Mouse (Mus musculus) limb, embryonic 14.5 days (tissue): ENCODE data around the gene Def8. TPM values are rescaled to one million over a fixed set of nuclear protein-coding genes. Genes with fewer than 3 reads are reported as not detected.
A peak's percentile ranks its signal among the peaks of the same experiment; 100 is the strongest.

Source experiments
- ATAC-seq: fragments of 200-750 bp; cut with Nextera tagmentation; 2 replicates; pipeline ENCODE4 v1.8.0; 2017; ENCODE audit warnings: low read depth, moderate number of reproducible peaks, moderate TSS enrichment; ENCODE audit not compliant: low FRiP score
- DNase-seq: peaks from one replicate; pipeline ENCODE4 v3.0.0-alpha.2; 2015; ENCODE audit warnings: low spot score
- H3K27ac ChIP-seq: fragments of 300-500 bp; sonication (generic); replicated peaks from 2 replicates; pipeline ENCODE4 v1.5.1; 2014; ENCODE audit warnings: low read depth, mild to moderate bottlenecking, low read length, moderate library complexity, mixed read lengths
- H3K27me3 ChIP-seq: fragments of 300-500 bp; sonication (generic); 2 replicates; pipeline ENCODE4 v1.6.1; 2014; ENCODE audit warnings: low read length, mixed read lengths; ENCODE audit not compliant: control insufficient read depth, insufficient read depth
- H3K36me3 ChIP-seq: fragments of 300-500 bp; sonication (generic); 2 replicates; pipeline ENCODE4 v1.6.1; 2014; ENCODE audit warnings: mild to moderate bottlenecking, low read length, moderate library complexity, mixed read lengths; ENCODE audit not compliant: control insufficient read depth, insufficient read depth
- H3K4me1 ChIP-seq: fragments of 300-500 bp; sonication (generic); 2 replicates; pipeline ENCODE4 v1.6.1; 2014; ENCODE audit warnings: antibody characterized with exemption, low read length, mixed read lengths; ENCODE audit not compliant: control insufficient read depth, insufficient read depth
- H3K4me2 ChIP-seq: fragments of 300-500 bp; sonication (generic); replicated peaks from 2 replicates; pipeline ENCODE4 v1.6.1; 2014; ENCODE audit warnings: low read depth, mild to moderate bottlenecking, low read length, moderate library complexity; ENCODE audit not compliant: severe bottlenecking
- H3K4me3 ChIP-seq: fragments of 300-500 bp; sonication (generic); replicated peaks from 2 replicates; pipeline ENCODE4 v1.5.1; 2014; ENCODE audit warnings: low read length
- H3K9ac ChIP-seq: fragments of 300-500 bp; sonication (generic); 2 replicates; pipeline ENCODE4 v1.6.1; 2014; ENCODE audit warnings: mild to moderate bottlenecking, low read depth, low read length, moderate library complexity; ENCODE audit not compliant: severe bottlenecking
- H3K9me3 ChIP-seq: fragments of 300-500 bp; sonication (generic); 2 replicates; pipeline ENCODE4 v1.6.1; 2016; ENCODE audit warnings: low read length; ENCODE audit not compliant: control insufficient read depth
- POLR2A ChIP-seq: fragments of 200-500 bp; IDR thresholded peaks from 2 replicates; pipeline ENCODE4 v1.8.0; 2012; ENCODE audit warnings: inconsistent platforms, mild to moderate bottlenecking, moderate library complexity, borderline replicate concordance; ENCODE audit not compliant: insufficient read depth, insufficient read length; ENCODE audit errors: extremely low read depth
- WGBS: fragments of 180-500 bp; shearing (Covaris S2); extraction: QIAGEN DNeasy Blood & Tissue Kit; methylation state at CpG from one replicate; pipeline ENCODE4 v1.1.7; 2014; 5-methylcytosine and 5-hydroxymethylcytosine counted together
- polyA plus RNA-seq, 2 experiments: library from polyadenylated mRNA; depleted of rRNA in 1 of 2; stranded (reverse) in 1 of 2; unstranded in 1 of 2; fragments of >200 nt; fragmentation: Nextera tagmentation in 1 of 2; extraction: Ambion mirVana in 1 of 2; gene quantifications; 2 replicates each; pipeline versions ENCODE4 v1.2.1 to v1.2.3; 2012 to 2014

The Def8 gene
- polyA plus RNA-seq, 2 experiments, result 37.1 to 42.2 TPM

GRCm38 (mm10) chr8:123507153-123507552 is 83.8 kb downstream of the Def8 start:
- no peaks in the 10 kb centered on the region for H3K27me3 ChIP-seq
- H3K4me3 ChIP-seq, result no peak overlapping the region
- WGBS, result 89% methylated on average over 5 of the region's 5 CpGs
- peaks cover 5% of the 10 kb centered on the region; the same call in 1 of the 2 replicates for H3K9me3 ChIP-seq
- peaks cover 77% of the 10 kb centered on the region for H3K36me3 ChIP-seq
- no peak overlapping the region for H3K4me2 ChIP-seq
- DNase-seq (no peak), ATAC-seq (peak; percentile 32)
- H3K27ac ChIP-seq, result no peak overlapping the region
- no peaks in the 10 kb centered on the region for H3K4me1 ChIP-seq
- no peak overlapping the region for H3K9ac ChIP-seq
- no peak for TF ChIP-seq POLR2A

- ATAC-seq, result no peak
- 70% methylated on average over 5 of the region's 5 CpGs for WGBS
- no peaks in the 10 kb centered on the region for H3K9me3 ChIP-seq
These were observed 87.5 kb downstream of the Def8 start for GRCm38 (mm10) chr8:123510819-123511218.

More at GRCm38 (mm10) chr8:123510819-123511218, 87.5 kb downstream of the Def8 start:
- H3K9ac ChIP-seq, result no peak overlapping the region
- no peak overlapping the region for H3K4me3 ChIP-seq
- no peak overlapping the region for H3K27ac ChIP-seq
- H3K4me1 ChIP-seq, result 0 out of 2 replicates have a peak, but pooled peaks cover 3% of the 10 kb centered on the region
- peaks cover 10% of the 10 kb centered on the region for H3K27me3 ChIP-seq
- TF ChIP-seq POLR2A, result no peak
- H3K4me2 ChIP-seq, result no peak overlapping the region
- DNase-seq, result no peak
- peaks cover 40% of the 10 kb centered on the region for H3K36me3 ChIP-seq

Other genes starting within 250 kb of the Def8 start
- gene Dpep1, start 237.3 kb upstream of the Def8 start, polyA plus RNA-seq (2012; rRNA removed), result 5.1 TPM in 2 replicates
- 3.6 and 3.9 TPM in 2 replicates for gene Dpep1, start 237.3 kb upstream of the Def8 start, polyA plus RNA-seq (2014; fragmentation: Nextera tagmentation; extraction: Ambion mirVana)
- 93.6 and 110 TPM in 2 replicates for gene Chmp1a, start 210.8 kb upstream of the Def8 start, polyA plus RNA-seq (2012; rRNA removed)
- gene Chmp1a, start 210.8 kb upstream of the Def8 start, polyA plus RNA-seq (2014; fragmentation: Nextera tagmentation; extraction: Ambion mirVana), result 128 and 130 TPM in 2 replicates
- gene Spata33, start 210.7 kb upstream of the Def8 start, polyA plus RNA-seq (2012; rRNA removed), result 4.9 and 6.0 TPM in 2 replicates
- gene Spata33, start 210.7 kb upstream of the Def8 start, polyA plus RNA-seq (2014; fragmentation: Nextera tagmentation; extraction: Ambion mirVana), result 4.0 and 6.6 TPM in 2 replicates
- 128 and 131 TPM in 2 replicates for gene Cdk10, start 198.7 kb upstream of the Def8 start, polyA plus RNA-seq (2012; rRNA removed)
- gene Cdk10, start 198.7 kb upstream of the Def8 start, polyA plus RNA-seq (2014; fragmentation: Nextera tagmentation; extraction: Ambion mirVana), result 32.9 and 39.9 TPM in 2 replicates
- 3.0 and 4.6 TPM in 2 replicates for gene Spata2l, start 187.3 kb upstream of the Def8 start, polyA plus RNA-seq (2012; rRNA removed)
- 4.6 and 5.4 TPM in 2 replicates for gene Spata2l, start 187.3 kb upstream of the Def8 start, polyA plus RNA-seq (2014; fragmentation: Nextera tagmentation; extraction: Ambion mirVana)
- 44.2 and 52.5 TPM in 2 replicates for gene Zfp276, start 169.3 kb upstream of the Def8 start, polyA plus RNA-seq (2012; rRNA removed)
- gene Zfp276, start 169.3 kb upstream of the Def8 start, polyA plus RNA-seq (2014; fragmentation: Nextera tagmentation; extraction: Ambion mirVana), result 19.9 and 27.9 TPM in 2 replicates
- 86.1 and 140 TPM in 2 replicates for gene Vps9d1, start 169.2 kb upstream of the Def8 start, polyA plus RNA-seq (2012; rRNA removed)
- 27.4 and 32.6 TPM in 2 replicates for gene Vps9d1, start 169.2 kb upstream of the Def8 start, polyA plus RNA-seq (2014; fragmentation: Nextera tagmentation; extraction: Ambion mirVana)
- gene Fanca, start 105.0 kb upstream of the Def8 start, polyA plus RNA-seq (2012; rRNA removed), result 54.7 and 65.7 TPM in 2 replicates
- 23.9 and 24.2 TPM in 2 replicates for gene Fanca, start 105.0 kb upstream of the Def8 start, polyA plus RNA-seq (2014; fragmentation: Nextera tagmentation; extraction: Ambion mirVana)
- gene Spire2, start 90.8 kb upstream of the Def8 start, polyA plus RNA-seq (2012; rRNA removed), result 1.2 TPM in 2 replicates
- 0.67 and 1.2 TPM in 2 replicates for gene Spire2, start 90.8 kb upstream of the Def8 start, polyA plus RNA-seq (2014; fragmentation: Nextera tagmentation; extraction: Ambion mirVana)
- 193 and 207 TPM in 2 replicates for gene Tcf25, start 49.8 kb upstream of the Def8 start, polyA plus RNA-seq (2012; rRNA removed)
- 153 and 155 TPM in 2 replicates for gene Tcf25, start 49.8 kb upstream of the Def8 start, polyA plus RNA-seq (2014; fragmentation: Nextera tagmentation; extraction: Ambion mirVana)
- gene Mc1r, start 16.4 kb upstream of the Def8 start, polyA plus RNA-seq (2012; rRNA removed), result 0.05 and 0.12 TPM in 2 replicates
- 0.06 and 0.17 TPM in 2 replicates for gene Mc1r, start 16.4 kb upstream of the Def8 start, polyA plus RNA-seq (2014; fragmentation: Nextera tagmentation; extraction: Ambion mirVana)
- gene Tubb3, start 12.1 kb upstream of the Def8 start, polyA plus RNA-seq (2012; rRNA removed), result 10.4 and 12.5 TPM in 2 replicates
- 3.4 and 3.7 TPM in 2 replicates for gene Tubb3, start 12.1 kb upstream of the Def8 start, polyA plus RNA-seq (2014; fragmentation: Nextera tagmentation; extraction: Ambion mirVana)
- gene Afg3l1, start 54.4 kb downstream of the Def8 start, polyA plus RNA-seq (2012; rRNA removed), result 29.5 and 31.1 TPM in 2 replicates
- 30.8 and 37.6 TPM in 2 replicates for gene Afg3l1, start 54.4 kb downstream of the Def8 start, polyA plus RNA-seq (2014; fragmentation: Nextera tagmentation; extraction: Ambion mirVana)
- 8.3 and 10.4 TPM in 2 replicates for gene Dbndd1, start 91.9 kb downstream of the Def8 start, polyA plus RNA-seq (2012; rRNA removed)
- gene Dbndd1, start 91.9 kb downstream of the Def8 start, polyA plus RNA-seq (2014; fragmentation: Nextera tagmentation; extraction: Ambion mirVana), result 10.3 and 12.6 TPM in 2 replicates
- 19.6 and 34.0 TPM in 2 replicates for gene Gas8, start 95.3 kb downstream of the Def8 start, polyA plus RNA-seq (2012; rRNA removed)
- 30.9 and 36.4 TPM in 2 replicates for gene Gas8, start 95.3 kb downstream of the Def8 start, polyA plus RNA-seq (2014; fragmentation: Nextera tagmentation; extraction: Ambion mirVana)
- gene Rhou, start 230.4 kb downstream of the Def8 start, polyA plus RNA-seq (2012; rRNA removed), result 20.3 and 21.2 TPM in 2 replicates
- 11.0 and 12.9 TPM in 2 replicates for gene Rhou, start 230.4 kb downstream of the Def8 start, polyA plus RNA-seq (2014; fragmentation: Nextera tagmentation; extraction: Ambion mirVana)